Mouse (Mus musculus): ENCODE measurements around the gene Dip2b. TPM values are rescaled to one million over a fixed set of nuclear protein-coding genes. Genes with fewer than 3 reads are reported as not detected.

Gene Dip2b
- polyA plus RNA-seq, 1 experiment from 2014 or later, result 14.3 TPM

DNA sequence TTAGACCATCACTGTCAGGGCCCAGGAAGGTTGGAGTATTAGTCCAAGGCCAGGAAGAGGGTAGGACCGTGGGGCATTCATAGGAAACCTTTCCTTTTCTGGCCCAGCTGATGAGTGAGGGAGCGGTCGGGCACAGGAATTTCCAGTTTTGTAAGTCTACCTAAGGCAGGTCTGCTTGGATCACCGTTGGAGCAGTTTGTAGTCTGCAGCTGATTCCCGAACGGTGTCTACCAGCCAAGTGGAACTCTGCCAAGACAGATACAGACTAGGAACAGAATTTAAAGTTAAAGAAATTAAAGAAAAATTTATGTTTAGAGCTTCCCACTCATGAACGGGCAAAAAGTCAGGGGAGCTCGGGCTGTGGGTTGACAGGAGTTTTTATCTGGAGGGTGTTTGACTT is 9.0 kb upstream of the Dip2b start:
- Histone ChIP-seq H3K36me3 (no peaks in the 10 kb centered on the region), H3K4me2 (no peak overlapping the region), H3K4me3 (replicated peaks) (no peak overlapping the region), H3K27ac (no peak overlapping the region), H3K27me3 (no peaks in the 10 kb centered on the region), H3K4me1 (replicated peaks) (no peaks in the 10 kb centered on the region), H3K9me3 (peaks cover 3% of the 10 kb centered on the region; the same call in 1 of the 2 replicates), H3K9ac (replicated peaks) (no peak overlapping the region)
- no peak for ATAC-seq (ENCODE audit: insufficient number of reproducible peaks, insufficient read depth, low FRiP score, low TSS enrichment, low read depth)
- WGBS, result 74% methylated on average over 8 of the region's 8 CpGs

- Histone ChIP-seq H3K4me1 (replicated peaks) (no peaks in the 10 kb centered on the region), H3K4me3 (replicated peaks) (no peak overlapping the region), H3K27ac (no peak overlapping the region), H3K4me2 (no peak overlapping the region), H3K27me3 (no peaks in the 10 kb centered on the region), H3K9me3 (peaks cover 3% of the 10 kb centered on the region; the same call in 1 of the 2 replicates), H3K9ac (replicated peaks) (no peak overlapping the region), H3K36me3 (no peaks in the 10 kb centered on the region)
- no peak for ATAC-seq (ENCODE audit: insufficient number of reproducible peaks, insufficient read depth, low FRiP score, low TSS enrichment, low read depth)
- 91% methylated on average over 2 of the region's 2 CpGs for WGBS
These were observed 8.6 kb upstream of the Dip2b start for GRCm38 (mm10) chr15:100029900-100030299.

DNA sequence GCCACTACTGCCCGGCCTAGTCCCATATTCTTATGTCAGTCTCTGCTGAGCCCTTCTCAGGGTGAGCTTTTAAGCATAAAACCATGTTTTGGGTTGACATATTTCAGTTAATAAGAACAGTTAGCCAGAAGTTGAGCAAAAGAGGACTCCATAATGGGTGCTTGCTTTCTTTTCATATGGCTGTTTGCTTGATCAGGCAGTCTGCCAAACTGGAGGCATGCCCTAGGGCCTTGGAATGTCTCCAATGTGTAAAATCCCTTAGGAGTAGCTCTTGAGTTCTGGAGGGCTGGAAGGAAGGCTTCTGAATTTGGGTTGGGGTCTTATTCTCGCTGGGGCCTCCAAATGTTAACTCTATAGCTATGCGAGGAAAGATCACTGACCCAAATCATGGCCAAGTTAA is 5.9 kb upstream of the Dip2b start:
- H3K9me3 ChIP-seq, result peaks cover 3% of the 10 kb centered on the region; the same call in 1 of the 2 replicates
- no peak overlapping the region for H3K9ac ChIP-seq (replicated peaks)
- H3K27ac ChIP-seq, result no peak overlapping the region
- no peaks in the 10 kb centered on the region for H3K27me3 ChIP-seq
- H3K36me3 ChIP-seq, result no peaks in the 10 kb centered on the region
- ATAC-seq (ENCODE audit: insufficient number of reproducible peaks, insufficient read depth, low FRiP score, low TSS enrichment, low read depth), result no peak
- no peak overlapping the region for H3K4me2 ChIP-seq
- H3K4me1 ChIP-seq (replicated peaks), result no peaks in the 10 kb centered on the region
- no peak overlapping the region for H3K4me3 ChIP-seq (replicated peaks)
- WGBS, result 92% methylated on average over 3 of the region's 3 CpGs

GRCm38 (mm10) chr15:100039001-100039701 is 687 bp downstream of the Dip2b start:
- WGBS, result under 1% methylated on average over 36 of the region's 36 CpGs
- H3K9me3 ChIP-seq, result no peaks in the 10 kb centered on the region
- H3K27ac ChIP-seq, result peak overlapping the region; percentile 97
- peak overlapping the region; percentile 95 for H3K9ac ChIP-seq (replicated peaks)
- H3K36me3 ChIP-seq, result peaks cover 6% of the 10 kb centered on the region; the same call in 1 of the 2 replicates
- H3K27me3 ChIP-seq, result peaks cover 7% of the 10 kb centered on the region; the same call in 1 of the 2 replicates
- ATAC-seq (ENCODE audit: insufficient number of reproducible peaks, insufficient read depth, low FRiP score, low TSS enrichment, low read depth), result peak; percentile 23
- H3K4me1 ChIP-seq (replicated peaks), result peaks cover 20% of the 10 kb centered on the region
- peak overlapping the region; percentile 88 for H3K4me3 ChIP-seq (replicated peaks)
- H3K4me2 ChIP-seq, result peak overlapping the region; percentile 79

DNA sequence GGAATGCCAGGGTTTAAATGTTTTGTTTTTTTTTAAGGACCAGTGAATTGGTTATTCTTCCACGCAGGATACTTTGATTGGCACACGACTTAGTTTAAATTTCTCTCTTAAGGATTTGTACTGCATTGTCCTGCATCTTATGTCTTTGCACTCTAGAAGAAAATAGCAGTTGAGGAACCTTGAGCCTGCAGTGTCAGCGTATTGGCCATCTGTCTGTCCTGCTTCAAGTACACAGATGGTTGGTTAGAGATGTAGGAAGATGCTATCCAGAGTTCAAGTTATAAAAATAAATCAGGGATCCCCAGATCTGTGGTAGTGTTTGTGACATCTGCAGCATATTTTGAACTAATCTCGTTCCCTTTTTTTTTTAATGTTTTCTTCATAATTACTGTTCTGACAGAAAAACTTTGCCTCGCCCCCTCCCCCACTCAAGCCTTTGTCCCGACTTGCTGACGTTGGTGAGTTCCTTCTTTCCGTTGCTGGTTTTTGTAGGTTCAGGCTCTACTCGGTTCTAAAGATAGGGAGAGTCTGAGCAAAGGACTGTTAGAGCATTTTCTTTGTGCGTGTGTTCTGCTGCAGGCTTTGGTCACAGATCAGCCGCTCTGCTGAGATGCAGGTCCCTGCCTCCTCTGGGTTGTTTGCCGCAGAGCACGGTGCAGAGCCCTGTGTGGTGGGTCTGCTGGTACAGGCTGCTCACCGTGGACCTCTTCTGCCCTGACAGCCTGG is 2.2 kb downstream of the Dip2b start:
- peak overlapping the region; percentile 0; the same call in 1 of the 2 replicates for H3K4me3 ChIP-seq (replicated peaks)
- no peak overlapping the region for H3K27ac ChIP-seq
- peaks cover 6% of the 10 kb centered on the region; the same call in 1 of the 2 replicates for H3K36me3 ChIP-seq
- peaks cover 26% of the 10 kb centered on the region for H3K4me1 ChIP-seq (replicated peaks)
- H3K9ac ChIP-seq (replicated peaks), result peak overlapping the region; percentile 46; the same call in 1 of the 2 replicates
- 38% methylated on average over 14 of the region's 14 CpGs for WGBS
- peak overlapping the region; percentile 79 for H3K4me2 ChIP-seq
- ATAC-seq (ENCODE audit: insufficient number of reproducible peaks, insufficient read depth, low FRiP score, low TSS enrichment, low read depth), result no peak
- H3K27me3 ChIP-seq, result peaks cover 7% of the 10 kb centered on the region; the same call in 1 of the 2 replicates
- no peaks in the 10 kb centered on the region for H3K9me3 ChIP-seq

DNA sequence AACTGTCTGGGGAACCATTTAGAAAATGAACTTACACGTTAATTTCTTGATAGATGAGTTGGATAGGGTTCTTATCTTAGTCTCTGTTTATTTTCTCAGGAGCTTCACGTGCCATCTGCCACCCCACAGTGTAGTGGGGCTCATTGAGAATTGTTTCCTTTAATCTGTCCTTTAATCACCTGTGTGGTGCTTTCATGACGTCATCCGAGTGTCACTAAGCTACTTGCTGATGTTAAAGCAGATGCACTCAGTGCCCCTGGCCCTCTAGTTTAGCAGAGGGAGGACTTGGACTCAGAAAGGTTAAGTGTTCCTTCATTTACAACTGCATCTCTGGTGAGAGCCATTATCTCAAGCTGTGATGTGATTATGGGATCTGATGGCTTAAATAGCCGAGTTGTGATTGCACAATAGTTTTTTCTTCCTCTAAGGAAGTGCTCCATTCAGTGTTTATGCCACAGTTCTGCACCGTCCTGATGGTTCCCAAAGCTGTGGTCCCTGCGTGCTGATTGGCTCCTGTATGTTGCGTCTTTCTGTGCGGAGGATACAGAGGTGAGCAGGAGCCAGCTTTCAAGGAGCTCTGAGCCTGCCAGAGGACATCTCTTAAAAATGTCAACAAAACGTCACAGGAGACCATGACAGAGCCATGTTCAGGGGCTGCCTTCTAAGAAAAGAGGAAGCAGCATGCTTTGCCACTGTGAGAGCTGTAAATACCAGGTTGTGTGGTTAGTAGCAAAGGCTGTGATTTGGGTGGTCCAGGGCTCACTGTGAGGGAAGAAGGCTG is 3.0 kb downstream of the Dip2b start:
- H3K4me1 ChIP-seq (replicated peaks), result peaks cover 30% of the 10 kb centered on the region
- peaks cover 6% of the 10 kb centered on the region; the same call in 1 of the 2 replicates for H3K36me3 ChIP-seq
- H3K9ac ChIP-seq (replicated peaks), result peak overlapping the region; percentile 46; the same call in 1 of the 2 replicates
- H3K27ac ChIP-seq, result no peak overlapping the region
- H3K27me3 ChIP-seq, result peaks cover 7% of the 10 kb centered on the region; the same call in 1 of the 2 replicates
- no peak for ATAC-seq (ENCODE audit: insufficient number of reproducible peaks, insufficient read depth, low FRiP score, low TSS enrichment, low read depth)
- WGBS, result 48% methylated on average over 10 of the region's 10 CpGs
- H3K4me3 ChIP-seq (replicated peaks), result no peak overlapping the region
- peak overlapping the region; percentile 79 for H3K4me2 ChIP-seq
- no peaks in the 10 kb centered on the region for H3K9me3 ChIP-seq

DNA sequence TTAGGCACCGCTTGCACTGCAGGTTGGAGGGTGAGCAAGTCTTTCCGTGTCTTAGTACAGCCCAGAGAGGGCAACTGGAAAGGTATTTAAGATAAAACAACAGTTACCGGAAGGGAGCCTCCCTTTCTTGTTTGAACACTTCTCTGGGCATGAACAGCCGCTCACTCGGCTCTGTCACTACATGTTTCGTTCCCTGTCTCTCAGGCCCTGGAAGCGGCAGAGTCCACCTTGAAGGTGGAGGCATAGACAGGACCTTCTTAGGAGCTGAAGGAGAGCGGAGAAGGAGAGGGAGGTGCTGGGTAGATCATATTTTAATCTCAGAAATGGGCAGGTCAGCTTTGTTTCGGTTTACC is 3.6 kb downstream of the Dip2b start:
- Histone ChIP-seq H3K4me1 (replicated peaks) (peaks cover 30% of the 10 kb centered on the region), H3K4me3 (replicated peaks) (no peak overlapping the region), H3K27ac (no peak overlapping the region), H3K9ac (replicated peaks) (peak overlapping the region; percentile 24; the same call in 1 of the 2 replicates), H3K9me3 (no peaks in the 10 kb centered on the region), H3K4me2 (no peak overlapping the region), H3K27me3 (peaks cover 7% of the 10 kb centered on the region; the same call in 1 of the 2 replicates), H3K36me3 (peaks cover 9% of the 10 kb centered on the region; the same call in 1 of the 2 replicates)
- no peak for ATAC-seq (ENCODE audit: insufficient number of reproducible peaks, insufficient read depth, low FRiP score, low TSS enrichment, low read depth)
- 75% methylated on average over 9 of the region's 9 CpGs for WGBS

- no peak overlapping the region for H3K4me3 ChIP-seq (replicated peaks)
- H3K4me1 ChIP-seq (replicated peaks), result peaks cover 24% of the 10 kb centered on the region
- no peaks in the 10 kb centered on the region for H3K9me3 ChIP-seq
- H3K27ac ChIP-seq, result no peak overlapping the region
- WGBS, result 53% methylated on average over 6 of the region's 6 CpGs
- no peaks in the 10 kb centered on the region for H3K27me3 ChIP-seq
- no peak overlapping the region for H3K4me2 ChIP-seq
- no peak for ATAC-seq (ENCODE audit: insufficient number of reproducible peaks, insufficient read depth, low FRiP score, low TSS enrichment, low read depth)
- peaks cover 22% of the 10 kb centered on the region for H3K36me3 ChIP-seq
- no peak overlapping the region for H3K9ac ChIP-seq (replicated peaks)
These were observed 7.1 kb downstream of the Dip2b start for GRCm38 (mm10) chr15:100045576-100045975.

GRCm38 (mm10) chr15:100049496-100050087 is 11.1 kb downstream of the Dip2b start:
- H3K9me3 ChIP-seq, result no peaks in the 10 kb centered on the region
- ATAC-seq (ENCODE audit: insufficient number of reproducible peaks, insufficient read depth, low FRiP score, low TSS enrichment, low read depth), result no peak

DNA sequence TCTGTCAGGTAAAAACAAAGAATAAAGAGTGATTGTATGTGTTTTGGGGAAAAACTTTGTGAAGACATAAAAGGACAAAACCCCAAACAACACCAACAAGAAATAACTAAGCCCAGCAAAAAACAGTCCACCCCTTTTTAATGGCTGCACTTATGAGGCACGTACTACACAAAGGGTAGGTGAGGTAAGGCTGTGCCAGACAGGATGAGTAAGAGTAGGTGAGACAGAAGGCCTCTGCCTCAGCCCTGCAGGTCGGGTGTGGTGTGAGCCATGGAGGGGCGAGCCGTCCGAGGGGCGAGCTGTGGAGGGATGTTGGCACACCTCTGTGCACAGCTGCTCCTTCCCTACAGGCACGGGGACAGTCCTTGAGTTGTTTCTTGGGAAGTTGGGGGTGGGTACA is 12.5 kb downstream of the Dip2b start:
- H3K27ac ChIP-seq, result no peak overlapping the region
- H3K36me3 ChIP-seq, result peaks cover 16% of the 10 kb centered on the region
- H3K9ac ChIP-seq (replicated peaks), result no peak overlapping the region
- H3K9me3 ChIP-seq, result no peaks in the 10 kb centered on the region
- ATAC-seq (ENCODE audit: insufficient number of reproducible peaks, insufficient read depth, low FRiP score, low TSS enrichment, low read depth), result no peak
- H3K4me1 ChIP-seq (replicated peaks), result peaks cover 8% of the 10 kb centered on the region; the same call in 1 of the 2 replicates
- no peaks in the 10 kb centered on the region for H3K27me3 ChIP-seq
- no peak overlapping the region for H3K4me2 ChIP-seq
- 83% methylated on average over 7 of the region's 7 CpGs for WGBS
- no peak overlapping the region for H3K4me3 ChIP-seq (replicated peaks)

More at GRCm38 (mm10) chr15:100049496-100050087, 11.1 kb downstream of the Dip2b start:
- Histone ChIP-seq H3K4me1 (replicated peaks) (peaks cover 16% of the 10 kb centered on the region), H3K4me3 (replicated peaks) (no peak overlapping the region), H3K27me3 (no peaks in the 10 kb centered on the region), H3K27ac (no peak overlapping the region), H3K9ac (replicated peaks) (no peak overlapping the region), H3K36me3 (peaks cover 16% of the 10 kb centered on the region), H3K4me2 (no peak overlapping the region)
- WGBS, result 86% methylated on average over 7 of the region's 7 CpGs

All from limb, embryonic 12.5 days (tissue).